Mouse (Mus musculus): Measurements from ENCODE around the gene Micu1.

Gene Micu1

GRCm38 (mm10) chr10:59800826-59801501, 98.7 kb downstream of the Micu1 start:
- no peak for DNase-seq (ENCODE audit: low read depth in 2 of 2, low spot score in 2 of 2)

GRCm38 (mm10) chr10:59808677-59809076, 106.4 kb downstream of the Micu1 start:
- no peak for DNase-seq (ENCODE audit: low read depth in 2 of 2, low spot score in 2 of 2)

GRCm38 (mm10) chr10:59809991-59810574, 107.8 kb downstream of the Micu1 start:
- DNase-seq (ENCODE audit: low read depth in 2 of 2, low spot score in 2 of 2) = no peak

GRCm38 (mm10) chr10:59812939-59813338, 110.7 kb downstream of the Micu1 start:
- DNase-seq (ENCODE audit: low read depth in 2 of 2, low spot score in 2 of 2) = no peak

GRCm38 (mm10) chr10:59813759-59814158, 111.5 kb downstream of the Micu1 start:
- DNase-seq (ENCODE audit: low read depth in 2 of 2, low spot score in 2 of 2) = no peak

GRCm38 (mm10) chr10:59814505-59815155, 112.4 kb downstream of the Micu1 start:
- no peak for DNase-seq (ENCODE audit: low read depth in 2 of 2, low spot score in 2 of 2)

GRCm38 (mm10) chr10:59816569-59816968, 114.3 kb downstream of the Micu1 start:
- no peak for DNase-seq (ENCODE audit: low read depth in 2 of 2, low spot score in 2 of 2)

GRCm38 (mm10) chr10:59817528-59817927, 115.3 kb downstream of the Micu1 start:
- no peak for DNase-seq (ENCODE audit: low read depth in 2 of 2, low spot score in 2 of 2)

GRCm38 (mm10) chr10:59817991-59818390, 115.7 kb downstream of the Micu1 start:
- DNase-seq (ENCODE audit: low read depth in 2 of 2, low spot score in 2 of 2) = no peak

GRCm38 (mm10) chr10:59819146-59819545, 116.9 kb downstream of the Micu1 start:
- no peak for DNase-seq (ENCODE audit: low read depth in 2 of 2, low spot score in 2 of 2)

GRCm38 (mm10) chr10:59820886-59821285, 118.6 kb downstream of the Micu1 start:
- no peak for DNase-seq (ENCODE audit: low read depth in 2 of 2, low spot score in 2 of 2)

- no peak for DNase-seq (ENCODE audit: low read depth in 2 of 2, low spot score in 2 of 2)
These were observed 119.2 kb downstream of the Micu1 start for GRCm38 (mm10) chr10:59821334-59822066.

- no peak for DNase-seq (ENCODE audit: low read depth in 2 of 2, low spot score in 2 of 2)
These were observed 120.6 kb downstream of the Micu1 start for GRCm38 (mm10) chr10:59822857-59823256.

GRCm38 (mm10) chr10:59825137-59825812, 123.0 kb downstream of the Micu1 start:
- DNase-seq (ENCODE audit: low read depth in 2 of 2, low spot score in 2 of 2) = no peak

GRCm38 (mm10) chr10:59829886-59830285, 127.6 kb downstream of the Micu1 start:
- no peak for DNase-seq (ENCODE audit: low read depth in 2 of 2, low spot score in 2 of 2)

- DNase-seq (ENCODE audit: low read depth in 2 of 2, low spot score in 2 of 2) = no peak
These were observed 129.7 kb downstream of the Micu1 start for GRCm38 (mm10) chr10:59831950-59832349.

GRCm38 (mm10) chr10:59835301-59836155, 133.3 kb downstream of the Micu1 start:
- DNase-seq (ENCODE audit: low read depth in 2 of 2, low spot score in 2 of 2) = no peak

- DNase-seq (ENCODE audit: low read depth in 2 of 2, low spot score in 2 of 2) = no peak
These were observed 135.2 kb downstream of the Micu1 start for GRCm38 (mm10) chr10:59837490-59837889.

GRCm38 (mm10) chr10:59841434-59841833, 139.2 kb downstream of the Micu1 start:
- no peak for DNase-seq (ENCODE audit: low read depth in 2 of 2, low spot score in 2 of 2)

GRCm38 (mm10) chr10:59843125-59843524, 140.8 kb downstream of the Micu1 start:
- DNase-seq (ENCODE audit: low read depth in 2 of 2, low spot score in 2 of 2) = no peak
